8 mouse cellular contexts compared by ENCODE assay signal in the genomic region with DNA sequence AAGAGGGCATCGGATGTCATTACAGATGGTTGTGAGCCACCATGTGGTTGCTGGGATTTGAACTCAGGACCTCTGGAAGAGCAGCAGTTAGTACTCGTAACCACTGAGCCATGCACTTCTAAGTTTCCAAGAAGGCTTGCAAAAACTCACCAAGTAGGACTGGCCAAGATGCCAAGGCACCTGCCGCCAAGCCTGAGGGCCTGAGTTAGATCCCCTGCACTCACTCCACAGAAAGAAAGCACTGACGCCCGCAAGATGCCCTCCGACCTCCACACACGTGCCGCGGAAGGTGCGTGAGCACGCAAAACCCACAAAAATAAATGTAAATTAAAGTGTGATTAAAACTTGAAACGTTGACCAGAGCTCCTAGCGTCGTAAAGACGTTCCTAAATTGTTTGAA. TPM values are rescaled to one million over a fixed set of nuclear protein-coding genes. Genes with fewer than 3 reads are reported as not detected.
DNase-seq lines count a peak whose midpoint lies in the region; ATAC-seq and TF ChIP-seq lines count a peak whose summit lies in the region.

No protein-coding gene starts in this region.

- dilution Hi-C loops in CH12.LX (cut with MboI; ENCODE audit: extremely low pct_ligation_motif_present, extremely low pct_unique_long_range_greater_than_20kb, low sequenced_read_pairs) = no loop called here

- peak overlapping the region; percentile 64 for H3K4me3 ChIP-seq in heart, adult 2 months
- H3K4me3 ChIP-seq in CH12.LX (replicated peaks in 1 of 3; ENCODE audit: low read depth in 2 of 3, low read length in 2 of 3, poor library complexity in 1 of 3) = peak overlapping the region; percentile 59 to 99 (median 88)
- H3K4me3 ChIP-seq in forebrain, embryonic 13.5 days = peak overlapping the region; percentile 94
- peak overlapping the region; percentile 89 for H3K4me3 ChIP-seq in liver, embryonic 12.5 days

- peaks cover 6% of the 10 kb centered on the region for H3K4me1 ChIP-seq in heart, adult 2 months (ENCODE audit: control insufficient read depth, insufficient read depth, low read length)
- peaks cover 0 to 37% of the 10 kb centered on the region in 2 experiments; a peak in 2 of 4 replicates for H3K4me1 ChIP-seq in CH12.LX (ENCODE audit: control insufficient read depth in 1 of 2, insufficient read depth in 2 of 2)
- H3K4me1 ChIP-seq in forebrain, embryonic 13.5 days = peaks cover 26% of the 10 kb centered on the region
- peaks cover 43% of the 10 kb centered on the region for H3K4me1 ChIP-seq in liver, embryonic 12.5 days

- H3K36me3 ChIP-seq in heart, adult 2 months (ENCODE audit: control insufficient read depth, insufficient read depth, low read length) = no peaks in the 10 kb centered on the region
- peaks cover 5 to 24% of the 10 kb centered on the region in 2 experiments for H3K36me3 ChIP-seq in CH12.LX (replicated peaks in 1 of 2; ENCODE audit: control insufficient read depth in 1 of 2, insufficient read depth in 1 of 2, low read length in 1 of 2)
- 0 out of 2 replicates have a peak, but pooled peaks cover under 1% of the 10 kb centered on the region for H3K36me3 ChIP-seq in forebrain, embryonic 13.5 days (ENCODE audit: poor library complexity, severe bottlenecking)
- peaks cover 6% of the 10 kb centered on the region; the same call in 1 of the 2 replicates for H3K36me3 ChIP-seq in liver, embryonic 12.5 days

- TF ChIP-seq POLR2A in heart, adult 2 months (IDR thresholded peaks at IDR 0.05; ENCODE audit: insufficient read depth, low read depth, low read length) = no peak
- TF ChIP-seq POLR2A in CH12.LX (IDR thresholded peaks at IDR 0.05; ENCODE audit: low read depth, low read length) = no peak

- 27% methylated on average over 15 of the region's 15 CpGs for WGBS in heart, adult 2 months
- 32% methylated on average over 15 of the region's 15 CpGs for WGBS in forebrain, embryonic 13.5 days
- WGBS in liver, embryonic 12.5 days (ENCODE audit: insufficient replicate concordance) = 25% methylated on average over 15 of the region's 15 CpGs

- peak overlapping the region; percentile 61; the same call in 1 of the 2 replicates for H3K27ac ChIP-seq in heart, adult 2 months
- H3K27ac ChIP-seq in CH12.LX (ENCODE audit: insufficient read depth, low read depth) = no peak overlapping the region
- H3K27ac ChIP-seq in forebrain, embryonic 13.5 days = no peak overlapping the region
- 0 out of 2 replicates have a peak overlapping the region, but pooled peaks have one; percentile 7 for H3K27ac ChIP-seq in liver, embryonic 12.5 days

- H3K4me2 ChIP-seq in CH12.LX (ENCODE audit: insufficient read depth, low read depth, poor library complexity, severe bottlenecking) = peak overlapping the region; percentile 57
- peak overlapping the region; percentile 90 for H3K4me2 ChIP-seq in forebrain, embryonic 13.5 days
- peak overlapping the region; percentile 98 for H3K4me2 ChIP-seq in liver, embryonic 12.5 days

- H3K79me2 ChIP-seq in heart, adult 2 months (replicated peaks; ENCODE audit: control insufficient read depth, insufficient read depth, low read length) = peaks cover 3% of the 10 kb centered on the region
- peaks cover 12% of the 10 kb centered on the region for H3K79me2 ChIP-seq in CH12.LX (replicated peaks; ENCODE audit: control insufficient read depth, extremely low read depth, insufficient read depth, poor library complexity, severe bottlenecking)

- peak overlapping the region; percentile 47 for H3K9ac ChIP-seq in heart, adult 2 months (ENCODE audit: low read depth, low read length)
- peak overlapping the region; percentile 40 for H3K9ac ChIP-seq in CH12.LX (ENCODE audit: insufficient read depth, low read depth)
- peak overlapping the region; percentile 93; the same call in 1 of the 2 replicates for H3K9ac ChIP-seq in forebrain, embryonic 13.5 days
- H3K9ac ChIP-seq in liver, embryonic 12.5 days = peak overlapping the region; percentile 85

- H3K27me3 ChIP-seq in heart, adult 2 months (ENCODE audit: control insufficient read depth, insufficient read depth, low read length) = no peaks in the 10 kb centered on the region; the same call in 1 of the 2 replicates
- H3K27me3 ChIP-seq in CH12.LX (replicated peaks) = no peaks in the 10 kb centered on the region
- H3K27me3 ChIP-seq in forebrain, embryonic 13.5 days = no peaks in the 10 kb centered on the region
- H3K27me3 ChIP-seq in liver, embryonic 12.5 days (replicated peaks) = no peaks in the 10 kb centered on the region

- peak; percentile 17; the same call in 1 of the 2 replicates for ATAC-seq in forebrain, embryonic 13.5 days
- ATAC-seq in liver, embryonic 12.5 days = no peak

- no peak for TF ChIP-seq RAD21 in CH12.LX (IDR thresholded peaks at IDR 0.05; ENCODE audit: low read depth, low read length)

- TF ChIP-seq EP300 in heart, adult 2 months (IDR thresholded peaks at IDR 0.05; ENCODE audit: insufficient read depth, low read depth, low read length) = no peak
- TF ChIP-seq EP300 in CH12.LX (IDR thresholded peaks at IDR 0.05; ENCODE audit: low read length) = no peak

- intact Hi-C loops in heart, adult 2 months (cut with DNase I) = no loop called here

- TF ChIP-seq CTCF in heart, adult 2 months (IDR thresholded peaks at IDR 0.05) = no peak
- no peak for TF ChIP-seq CTCF in CH12.LX (conservative IDR thresholded peaks at IDR 0.05 in 1 of 2, IDR thresholded peaks at IDR 0.05 in 1 of 2; ENCODE audit: low read depth in 2 of 2, low read length in 2 of 2)

- no peaks in the 10 kb centered on the region for H3K9me3 ChIP-seq in CH12.LX (replicated peaks; ENCODE audit: low read length)
- H3K9me3 ChIP-seq in forebrain, embryonic 13.5 days (replicated peaks) = no peaks in the 10 kb centered on the region
- no peaks in the 10 kb centered on the region for H3K9me3 ChIP-seq in liver, embryonic 12.5 days (replicated peaks)

- DNase-seq in heart, adult 2 months = no peak
- no peak for DNase-seq in heart, postnatal 4 days
- DNase-seq in CH12.LX (ENCODE audit: extremely low read depth) = no peak
- DNase-seq in layer of hippocampus, adult 8-10 months (ENCODE audit: low spot score in 2 of 2) = no peak
- DNase-seq in testis, postnatal 10 days (ENCODE audit: low spot score) = no peak
- DNase-seq in adrenal gland, postnatal 4 days (ENCODE audit: low spot score in 2 of 2) = no peak

- in situ Hi-C loops in CH12.LX (cut with MboI; ENCODE audit: low pct_ligation_motif_present, low pct_unique_long_range_greater_than_20kb, low sequenced_read_pairs) = no loop called here

TF ChIP-seq in CH12.LX, 34 proteins besides CTCF, POLR2A, EP300 and RAD21:
- TF ChIP-seq MYC (IDR thresholded peaks at IDR 0.05; ENCODE audit: low read depth, low read length) = no peak

RNA-seq across cellular contexts. Expression of gene Gns, which starts 0.6 kb away (rescaled TPM):
- total RNA-seq in heart, adult 2 months (2021) = 10 to 100 TPM; 82.1 to 92.2 TPM
- 45.5 and 55.9 TPM in 2 replicates for polyA plus RNA-seq in heart, adult 2 months (2012; rRNA removed)
- total RNA-seq in heart, postnatal 4 days (2021) = 10 to 100 TPM; 66.2 to 66.9 TPM
- total RNA-seq in CH12.LX (2012; rRNA removed) (58.2 and 77.2 TPM in 2 replicates), CH12.LX (2014; rRNA removed) (28.4 and 28.7 TPM in 2 replicates)
- polyA plus RNA-seq in CH12.LX (2012; ENCODE audit: insufficient read length, low read depth) = 87.3 and 104 TPM in 2 replicates
- polyA plus RNA-seq in forebrain, embryonic 13.5 days (2015; fragmentation: Nextera tagmentation; extraction: Ambion mirVana) = 25.0 and 30.5 TPM in 2 replicates
- polyA plus RNA-seq in liver, embryonic 12.5 days (2016; fragmentation: Nextera tagmentation; extraction: Ambion mirVana) = 20.0 and 20.3 TPM in 2 replicates
- total RNA-seq in layer of hippocampus, adult 8-10 months (2022) = 100 to 1,000 TPM in 2 of 4 experiments, 10 to 100 TPM in 2; 86.0 to 149 (median 114) TPM
- 100 to 1,000 TPM; 121 to 130 TPM for total RNA-seq in adrenal gland, postnatal 4 days (2021)

RNA-seq across cellular contexts. Expression of gene Tbc1d30, which starts 13.2 kb away (rescaled TPM):
- total RNA-seq in heart, adult 2 months (2021) = 1 to 10 TPM; 1.8 to 1.9 TPM
- 0.61 and 0.91 TPM in 2 replicates for polyA plus RNA-seq in heart, adult 2 months (2012; rRNA removed)
- 1 to 10 TPM; 3.7 to 4.9 TPM for total RNA-seq in heart, postnatal 4 days (2021)
- total RNA-seq in CH12.LX (2012; rRNA removed) = not detected in 2 replicates
- total RNA-seq in CH12.LX (2014; rRNA removed) = not detected in 2 replicates
- polyA plus RNA-seq in CH12.LX (2012; ENCODE audit: insufficient read length, low read depth) = 0.16 TPM in 1 of 2 replicates, not detected in the other
- polyA plus RNA-seq in forebrain, embryonic 13.5 days (2015; fragmentation: Nextera tagmentation; extraction: Ambion mirVana) = 5.0 and 6.2 TPM in 2 replicates
- polyA plus RNA-seq in liver, embryonic 12.5 days (2016; fragmentation: Nextera tagmentation; extraction: Ambion mirVana) = 0.11 and 0.30 TPM in 2 replicates
- 10 to 100 TPM; 38.6 to 44.0 (median 40.6) TPM for total RNA-seq in layer of hippocampus, adult 8-10 months (2022)
- total RNA-seq in adrenal gland, postnatal 4 days (2021) = 1 to 10 TPM; 3.8 to 7.1 TPM

Comparison
In these comparisons a context has a peak if more than half of its experiments do, and no peak if none do; other contexts are left out.
1. H3K27ac ChIP-seq: peak in heart, adult 2 months (single experiment) and liver, embryonic 12.5 days (single experiment); none in CH12.LX (single experiment) and forebrain, embryonic 13.5 days (single experiment).
2. H3K9ac ChIP-seq: peak in every context shown above with its lines; median percentile 93 in forebrain, embryonic 13.5 days; 85 in liver, embryonic 12.5 days; 47 in heart, adult 2 months; 40 in CH12.LX.
3. RNA of gene Tbc1d30, which starts 13.2 kb away (total RNA-seq): 38.6 to 44.0 TPM in layer of hippocampus, adult 8-10 months; 3.8 to 7.1 TPM in adrenal gland, postnatal 4 days, 3.7 to 4.9 TPM in heart, postnatal 4 days, 1.8 to 1.9 TPM in heart, adult 2 months and not detected in CH12.LX; every median in the first group is over 4 times any median in the second.
4. Peak in every context shown above with its lines, with median percentiles within 50 percentile points of each other: H3K4me3 ChIP-seq and H3K4me2 ChIP-seq.